Mouse (Mus musculus): ENCODE measurements around the gene Cenpt.

The Cenpt gene

GRCm38 (mm10) chr8:105805346-105805745 is 47.7 kb downstream of the Cenpt start:
- no peak for DNase-seq

- peak; percentile 25 to 48 for DNase-seq
Observed at GRCm38 (mm10) chr8:105804797-105805196, 48.3 kb downstream of the Cenpt start.

- DNase-seq: no peak
Observed at GRCm38 (mm10) chr8:105801153-105801904, 51.7 kb downstream of the Cenpt start.

- peak; percentile 81 to 88 for DNase-seq
Observed at GRCm38 (mm10) chr8:105799091-105799812, 53.8 kb downstream of the Cenpt start.

GRCm38 (mm10) chr8:105798408-105798807 is 54.7 kb downstream of the Cenpt start:
- DNase-seq: no peak

- no peak for DNase-seq
Observed at GRCm38 (mm10) chr8:105795785-105796184, 57.3 kb downstream of the Cenpt start.
